Mouse (Mus musculus) CH12.LX (cell line): ENCODE measurements at regions not wholly inside any gene's neighbourhood (a gene's known extent, or its start where the extent isn't known, plus 50 kb on each side); places are given as distances from the start of the nearest gene placed in this dataset.

Experiments used
- DNase-seq: peaks from one replicate; pipeline ENCODE4 v3.0.0-alpha.2; 2013; ENCODE audit errors: extremely low read depth
- H3K27ac ChIP-seq: 2 replicates; pipeline ENCODE4 v1.5.1; 2012; ENCODE audit warnings: low read depth, mild to moderate bottlenecking, control low read depth, moderate library complexity; ENCODE audit not compliant: insufficient read depth
- H3K27me3 ChIP-seq: replicated peaks from 2 replicates; pipeline ENCODE3; 2012; ENCODE audit warnings: inconsistent platforms
- H3K36me3 ChIP-seq, 2 experiments: replicated peaks in 1 of 2; 2 replicates each; pipeline versions ENCODE3 to v1.6.1; 2012; ENCODE audit warnings: inconsistent platforms in 1 of 2, low read length in 1 of 2, mild to moderate bottlenecking in 1 of 2, mixed read lengths in 1 of 2, moderate library complexity in 1 of 2; ENCODE audit not compliant: control insufficient read depth in 1 of 2, insufficient read depth in 1 of 2
- H3K4me1 ChIP-seq, 2 experiments: 2 replicates each; pipeline ENCODE4 v1.6.1; 2012; ENCODE audit warnings: inconsistent platforms in 1 of 2, moderate library complexity in 1 of 2; ENCODE audit not compliant: insufficient read depth in 2 of 2, control insufficient read depth in 1 of 2
- H3K4me2 ChIP-seq: 2 replicates; pipeline ENCODE4 v1.6.1; 2012; ENCODE audit warnings: low read depth, mild to moderate bottlenecking, control low read depth; ENCODE audit not compliant: poor library complexity, insufficient read depth, severe bottlenecking
- H3K4me3 ChIP-seq, 3 experiments: fragments of 150-350 bp in 1 of 3; sonication (generic) in 1 of 3; replicated peaks in 1 of 3; 2 replicates each; pipeline versions ENCODE3 to v1.5.1; 2011 to 2012; ENCODE audit warnings: low read depth in 2 of 3, low read length in 2 of 3, mild to moderate bottlenecking in 2 of 3, moderate library complexity in 2 of 3, control low read depth in 1 of 3, improper control_type of control experiment in 1 of 3, inconsistent platforms in 1 of 3, mixed read lengths in 1 of 3; ENCODE audit not compliant: poor library complexity in 1 of 3
- H3K79me2 ChIP-seq: replicated peaks from 2 replicates; pipeline ENCODE4 v1.6.1; 2012; ENCODE audit warnings: mild to moderate bottlenecking, moderate library complexity; ENCODE audit not compliant: control insufficient read depth, poor library complexity, insufficient read depth, severe bottlenecking; ENCODE audit errors: extremely low read depth
- H3K9ac ChIP-seq: 2 replicates; pipeline ENCODE4 v1.6.1; 2012; ENCODE audit warnings: low read depth, mild to moderate bottlenecking, control low read depth, moderate library complexity; ENCODE audit not compliant: insufficient read depth
- H3K9me3 ChIP-seq: replicated peaks from 2 replicates; pipeline ENCODE3; 2012; ENCODE audit warnings: low read length, inconsistent platforms, mixed read lengths
- BHLHE40 ChIP-seq: IDR thresholded peaks from 2 replicates; pipeline ENCODE4 v1.6.1; 2011; ENCODE audit warnings: mild to moderate bottlenecking, low read depth, low read length, improper control_type of control experiment
- CHD2 ChIP-seq: IDR thresholded peaks from 2 replicates; pipeline ENCODE4 v1.6.1; 2011; ENCODE audit warnings: low read length, improper control_type of control experiment
- ELF1 ChIP-seq: IDR thresholded peaks from 2 replicates; pipeline ENCODE4 v1.6.1; 2014; ENCODE audit warnings: low read depth, mild to moderate bottlenecking, inconsistent platforms, low read length, improper control_type of control experiment
- EP300 ChIP-seq: IDR thresholded peaks from 2 replicates; pipeline ENCODE4 v1.6.1; 2011; ENCODE audit warnings: low read length, improper control_type of control experiment
- ETS1 ChIP-seq: conservative IDR thresholded peaks from 2 replicates; pipeline ENCODE4 v1.6.1; 2012; ENCODE audit warnings: low read depth, mild to moderate bottlenecking, inconsistent platforms, low read length, improper control_type of control experiment, moderate library complexity
- HCFC1 ChIP-seq: IDR thresholded peaks from 2 replicates; pipeline ENCODE4 v1.6.1; 2012; ENCODE audit warnings: low read depth, mild to moderate bottlenecking, inconsistent platforms, low read length, improper control_type of control experiment
- IRF4 ChIP-seq: IDR thresholded peaks from 2 replicates; pipeline ENCODE4 v1.6.1; 2014; ENCODE audit warnings: low read depth, mild to moderate bottlenecking, inconsistent platforms, low read length, improper control_type of control experiment
- JUND ChIP-seq: conservative IDR thresholded peaks from 2 replicates; pipeline ENCODE4 v1.6.1; 2011; ENCODE audit warnings: low read depth, low read length, improper control_type of control experiment
- MAFK ChIP-seq: IDR thresholded peaks from 2 replicates; pipeline ENCODE4 v1.6.1; 2011; ENCODE audit warnings: low read length, improper control_type of control experiment; ENCODE audit not compliant: insufficient replicate concordance
- MAX ChIP-seq: IDR thresholded peaks from 2 replicates; pipeline ENCODE4 v1.6.1; 2011; ENCODE audit warnings: low read length, improper control_type of control experiment
- MAZ ChIP-seq: IDR thresholded peaks from 2 replicates; pipeline ENCODE4 v1.6.1; 2012; ENCODE audit warnings: low read depth, mild to moderate bottlenecking, inconsistent platforms, low read length, improper control_type of control experiment, moderate library complexity
- MEF2A ChIP-seq: IDR thresholded peaks from 2 replicates; pipeline ENCODE4 v1.6.1; 2014; ENCODE audit warnings: low read depth, mild to moderate bottlenecking, inconsistent platforms, low read length, improper control_type of control experiment, borderline replicate concordance
- MXI1 ChIP-seq: IDR thresholded peaks from 2 replicates; pipeline ENCODE4 v1.6.1; 2011; ENCODE audit warnings: mild to moderate bottlenecking, low read depth, low read length, improper control_type of control experiment
- MYC ChIP-seq: IDR thresholded peaks from 2 replicates; pipeline ENCODE4 v1.6.1; 2011; ENCODE audit warnings: low read depth, mild to moderate bottlenecking, improper control_type of control experiment, low read length
- NELFE ChIP-seq: IDR thresholded peaks from 2 replicates; pipeline ENCODE4 v1.6.1; 2011; ENCODE audit warnings: low read depth, low read length, improper control_type of control experiment
- PAX5 ChIP-seq: IDR thresholded peaks from 2 replicates; pipeline ENCODE4 v1.6.1; 2012; ENCODE audit warnings: low read length, inconsistent platforms, mixed read lengths
- POLR2A ChIP-seq: IDR thresholded peaks from 2 replicates; pipeline ENCODE4 v1.6.1; 2011; ENCODE audit warnings: low read depth, mild to moderate bottlenecking, improper control_type of control experiment, low read length
- POLR2AphosphoS2 ChIP-seq: IDR thresholded peaks from 2 replicates; pipeline ENCODE4 v1.6.1; 2011; ENCODE audit warnings: low read depth, low read length, improper control_type of control experiment
- RCOR1 ChIP-seq: conservative IDR thresholded peaks from 2 replicates; pipeline ENCODE4 v1.6.1; 2012; ENCODE audit warnings: low read depth, mild to moderate bottlenecking, inconsistent platforms, low read length, improper control_type of control experiment
- SIN3A ChIP-seq: IDR thresholded peaks from 2 replicates; pipeline ENCODE4 v1.6.1; 2012; ENCODE audit warnings: low read length, improper control_type of control experiment, inconsistent platforms
- TBP ChIP-seq: conservative IDR thresholded peaks from 2 replicates; pipeline ENCODE4 v1.6.1; 2011; ENCODE audit warnings: low read depth, low read length, improper control_type of control experiment
- TCF12 ChIP-seq: IDR thresholded peaks from 2 replicates; pipeline ENCODE4 v1.6.1; 2014; ENCODE audit warnings: low read depth, mild to moderate bottlenecking, inconsistent platforms, low read length, improper control_type of control experiment
- ZKSCAN1 ChIP-seq: IDR thresholded peaks from 2 replicates; pipeline ENCODE4 v1.6.1; 2012; ENCODE audit warnings: low read depth, inconsistent platforms, low read length, improper control_type of control experiment, borderline replicate concordance
- ZMIZ1 ChIP-seq: IDR thresholded peaks from 2 replicates; pipeline ENCODE4 v1.6.1; 2012; ENCODE audit warnings: low read depth, mild to moderate bottlenecking, inconsistent platforms, low read length, improper control_type of control experiment
- dilution Hi-C: fragments of 300-500 bp; cut with MboI; formaldehyde crosslinking; loops from 2 replicates; pipeline ENCODE4 v1.14.3; 2020; ENCODE audit warnings: low sequenced_read_pairs; ENCODE audit not compliant: extremely low pct_unique_long_range_greater_than_20kb, extremely low pct_ligation_motif_present
- in situ Hi-C: fragments of 300-500 bp; cut with MboI; formaldehyde crosslinking; loops from 3 replicates; pipeline ENCODE4 v1.14.3; 2019; ENCODE audit warnings: low sequenced_read_pairs, low pct_ligation_motif_present, low pct_unique_long_range_greater_than_20kb, mixed read lengths

GRCm38 (mm10) chr8:10723332-10723731 lies 284.9 kb downstream of the Irs2 start:
- H3K9ac ChIP-seq: peak overlapping the region; percentile 87
- H3K79me2 ChIP-seq: no peaks in the 10 kb centered on the region
- dilution Hi-C loops: no loop called here
- H3K4me2 ChIP-seq: peak overlapping the region; percentile 38
- H3K4me1 ChIP-seq: peaks cover 54 to 88% of the 10 kb centered on the region in 2 experiments
- H3K27me3 ChIP-seq: no peaks in the 10 kb centered on the region
- peak overlapping the region in 2 of 3 experiments; percentile 7 to 17 for H3K4me3 ChIP-seq
- peak; percentile 87 for DNase-seq
- H3K36me3 ChIP-seq: peaks cover 0 to 18% of the 10 kb centered on the region in 2 experiments
- no peaks in the 10 kb centered on the region for H3K9me3 ChIP-seq
- TF ChIP-seq IRF4 (peak; percentile 70), MAX (0 out of 2 replicates have a peak, but pooled peaks have one; percentile 37), POLR2A (peak; percentile 45), ETS1 (peak; percentile 71), PAX5 (no peak), MAFK (peak; percentile 33; the same call in 1 of the 2 replicates), NELFE (peak; percentile 47; the same call in 1 of the 2 replicates), ZKSCAN1 (no peak), MEF2A (peak; percentile 92), POLR2AphosphoS2 (no peak), MXI1 (no peak), EP300 (peak; percentile 75; the same call in 1 of the 2 replicates), CHD2 (no peak), BHLHE40 (peak; percentile 77), TBP (peak; percentile 71), JUND (no peak), HCFC1 (peak; percentile 19; the same call in 1 of the 2 replicates), MYC (0 out of 2 replicates have a peak, but pooled peaks have one; percentile 48), MAZ (0 out of 2 replicates have a peak, but pooled peaks have one; percentile 19), TCF12 (peak; percentile 61)
- in situ Hi-C loops: loop anchor here (10.0 kb wide), 1 partner anchor 201 kb away; no protein-coding TSS in a partner anchor
- H3K27ac ChIP-seq: peak overlapping the region; percentile 99

GRCm38 (mm10) chr8:10722742-10723141 lies 285.5 kb downstream of the Irs2 start:
- H3K36me3 ChIP-seq: peaks cover 0 to 15% of the 10 kb centered on the region in 2 experiments
- H3K27me3 ChIP-seq: no peaks in the 10 kb centered on the region
- no peaks in the 10 kb centered on the region for H3K79me2 ChIP-seq
- DNase-seq: no peak
- peaks cover 54 to 88% of the 10 kb centered on the region in 2 experiments for H3K4me1 ChIP-seq
- peak overlapping the region; percentile 87 for H3K9ac ChIP-seq
- peak overlapping the region in 1 of 3 experiments; percentile 12 for H3K4me3 ChIP-seq
- dilution Hi-C loops: no loop called here
- peak overlapping the region; percentile 38 for H3K4me2 ChIP-seq
- peak overlapping the region; percentile 99 for H3K27ac ChIP-seq
- TF ChIP-seq ETS1 (no peak), CHD2 (no peak), RCOR1 (0 out of 2 replicates have a peak, but pooled peaks have one; percentile 28), ZMIZ1 (no peak), ELF1 (no peak; the same call in 1 of the 2 replicates), SIN3A (no peak), TCF12 (no peak)
- no peaks in the 10 kb centered on the region for H3K9me3 ChIP-seq
- in situ Hi-C loops: loop anchor here (10.0 kb wide), 1 partner anchor 202 kb away; no protein-coding TSS in a partner anchor
